Mouse (Mus musculus) left cerebral cortex, adult 6 months (tissue): ENCODE data around the gene Skp2. TPM values are rescaled to one million over a fixed set of nuclear protein-coding genes. Genes with fewer than 3 reads are reported as not detected.

Experiments
- long read RNA-seq, 2 experiments: library from polyadenylated mRNA; unstranded; transcript quantifications; one replicate each; pipeline ENCODE4 v2.0.0; 2019 to 2020
- polyA plus RNA-seq: library from polyadenylated mRNA; unstranded; fragments of <200 nt; fragmentation: Nextera tagmentation; gene quantifications from 2 replicates; pipeline ENCODE4 v1.2.3, GENCODE M21; 2021

The Skp2 gene
- 1.3 and 1.5 TPM in 2 replicates for polyA plus RNA-seq
- long read RNA-seq, experiment 1, full-length matches to known transcripts = 18 of 19 reads
- long read RNA-seq, experiment 1, partial matches to known transcripts = 0 of 19 reads
- long read RNA-seq, experiment 1, other reads (novel, unspliced or antisense) = 1 of 19 reads
- long read RNA-seq, experiment 2, partial matches to known transcripts = 0 of 5 reads
- long read RNA-seq, experiment 2, other reads (novel, unspliced or antisense) = 3 of 5 reads

DNA sequence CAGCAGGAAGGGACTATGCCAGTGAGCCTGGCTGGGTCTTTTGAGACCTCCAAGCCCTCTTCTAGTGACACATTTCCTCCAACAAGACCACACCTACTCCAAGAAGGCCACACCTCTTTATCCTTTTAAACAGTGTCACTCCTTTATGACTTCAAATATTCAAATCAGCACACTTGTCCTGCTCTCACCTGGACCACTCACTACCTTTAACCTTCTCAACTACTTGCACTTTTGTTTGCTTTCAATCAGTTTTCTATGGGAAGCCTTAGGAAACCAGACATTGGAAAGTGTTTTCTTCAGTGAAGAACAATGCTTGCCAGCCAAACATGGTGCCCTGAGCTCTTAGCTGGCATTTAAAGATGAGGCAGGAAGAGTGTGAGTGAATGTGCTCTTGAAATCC is at the start of gene Skp2:
Gene Skp2, minus strand, starts transcription at position 101 of the 400 bp plus-strand sequence.

GRCm38 (mm10) chr15:9140252-9140680 is 15.0 kb downstream of the Skp2 start, which contains the start of gene Lmbrd2:
TSS of gene Lmbrd2 (plus strand) at chr15:9140550.

DNA sequence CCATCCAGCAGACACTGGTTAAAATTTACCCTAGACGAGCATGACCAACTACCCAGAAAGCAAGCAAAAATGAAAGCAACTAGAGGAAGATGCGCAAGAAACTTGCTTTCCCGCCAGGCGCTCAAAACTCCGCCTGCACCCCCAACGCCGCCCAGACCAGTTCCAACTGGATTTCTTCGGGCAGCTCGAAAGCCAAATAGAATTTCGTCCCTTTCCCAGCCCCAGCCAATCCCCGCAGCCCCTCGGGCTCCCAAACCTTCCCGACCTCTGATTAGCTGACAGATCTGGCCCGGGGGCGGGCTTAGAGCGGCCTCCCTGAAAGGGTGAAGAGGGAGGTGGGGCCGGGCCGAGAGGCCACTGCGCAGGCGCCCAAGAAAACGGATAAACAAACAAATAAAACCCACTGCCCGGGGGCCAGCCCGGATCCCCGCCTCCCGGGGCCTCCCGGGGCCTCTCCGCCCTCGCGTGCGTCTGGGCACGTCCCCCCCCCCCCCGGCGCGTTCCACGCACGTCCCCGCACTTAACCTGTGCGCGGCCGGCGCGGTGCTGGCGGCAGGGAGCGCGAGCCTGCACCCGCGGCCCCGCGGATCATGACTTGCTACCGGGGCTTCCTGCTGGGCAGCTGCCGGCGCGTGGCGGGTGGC is 84.2 kb downstream of the Skp2 start, which contains the start of gene Nadk2:
Gene Nadk2, plus strand, starts transcription at position 349 of the 644 bp plus-strand sequence.

Other genes starting within 250 kb of the Skp2 start
- 6.2 and 8.7 TPM in 2 replicates for gene Ranbp3l, start 187.5 kb downstream of the Skp2 start, polyA plus RNA-seq
- gene Nadk2, start 84.2 kb downstream of the Skp2 start, polyA plus RNA-seq = 14.9 and 24.9 TPM in 2 replicates
- 8.2 and 9.5 TPM in 2 replicates for gene Lmbrd2, start 14.9 kb downstream of the Skp2 start, polyA plus RNA-seq
- gene Ugt3a1, start 121.5 kb upstream of the Skp2 start, polyA plus RNA-seq = not detected in 2 replicates
- gene Ugt3a2, start 180.1 kb upstream of the Skp2 start, polyA plus RNA-seq = not detected in 2 replicates